Mouse (Mus musculus) large intestine, adult 2 months (tissue): ENCODE measurements at regions not wholly inside any gene's neighbourhood (a gene's known extent, or its start where the extent isn't known, plus 50 kb on each side); places are given as distances from the start of the nearest gene placed in this dataset.

Experiments used
- DNase-seq: peaks from one replicate; pipeline ENCODE4 v3.0.0-alpha.2; 2012; ENCODE audit warnings: low read depth, low spot score
- WGBS: fragments of 180-500 bp; shearing (Covaris S2); methylation state at CpG from one replicate; pipeline ENCODE4 v1.1.7; 2018; 5-methylcytosine and 5-hydroxymethylcytosine counted together

DNA sequence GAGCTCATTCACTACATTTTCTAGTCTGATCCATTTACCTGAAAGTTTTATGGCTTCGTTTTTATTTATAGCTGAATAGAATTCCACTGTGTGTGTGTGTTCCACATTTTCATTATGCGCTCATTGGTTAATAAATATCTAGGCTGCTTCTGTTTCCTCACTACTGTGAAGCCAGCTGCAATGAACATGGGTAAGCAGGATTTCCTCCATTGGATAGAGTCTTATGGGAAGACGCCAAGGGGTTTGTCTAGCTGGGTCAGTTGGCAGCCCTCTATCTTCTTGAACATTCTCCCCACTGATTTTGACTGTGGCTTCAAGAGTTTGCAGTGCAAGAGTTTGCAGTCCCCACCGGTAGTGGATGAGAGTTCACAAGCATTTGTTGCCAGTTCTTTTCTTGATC lies 51.1 kb upstream of the Bcl6 start:
- WGBS: 32% methylated on average over 4 of the region's 4 CpGs
- no peak for DNase-seq
